Mouse (Mus musculus) heart, embryonic 14.5 days (tissue): ENCODE measurements around the gene Slc38a10. TPM values are rescaled to one million over a fixed set of nuclear protein-coding genes. Genes with fewer than 3 reads are reported as not detected.
A peak's percentile ranks its signal among the peaks of the same experiment; 100 is the strongest.

Experiments used
- ATAC-seq: fragments of 200-750 bp; cut with Nextera tagmentation; 2 replicates; pipeline ENCODE4 v1.8.0; 2017; ENCODE audit warnings: low read depth, moderate TSS enrichment; ENCODE audit not compliant: insufficient number of reproducible peaks, insufficient read depth, low FRiP score
- H3K27ac ChIP-seq, 2 experiments: fragments of 200-500 bp in 1 of 2; fragments of 300-500 bp in 1 of 2; sonication (generic) in 1 of 2; replicated peaks in 1 of 2; 2 replicates each; pipeline ENCODE4 v1.5.1; 2012 to 2014; ENCODE audit warnings: low read depth in 2 of 2, low read length in 2 of 2, control low read depth in 1 of 2, mild to moderate bottlenecking in 1 of 2, mixed read lengths in 1 of 2; ENCODE audit not compliant: control insufficient read depth in 1 of 2, insufficient read depth in 1 of 2
- H3K27me3 ChIP-seq: fragments of 300-500 bp; sonication (generic); 2 replicates; pipeline ENCODE4 v1.6.1; 2014; ENCODE audit warnings: mild to moderate bottlenecking, low read length, control low read depth; ENCODE audit not compliant: control insufficient read depth, insufficient read depth
- H3K36me3 ChIP-seq: fragments of 300-500 bp; sonication (generic); 2 replicates; pipeline ENCODE4 v1.6.1; 2014; ENCODE audit warnings: mild to moderate bottlenecking, control low read depth, low read length, mixed read lengths; ENCODE audit not compliant: control insufficient read depth, insufficient read depth
- H3K4me1 ChIP-seq, 2 experiments: fragments of 200-500 bp in 1 of 2; fragments of 300-500 bp in 1 of 2; sonication (generic) in 1 of 2; 2 replicates each; pipeline ENCODE4 v1.6.1; 2012 to 2014; ENCODE audit warnings: low read length in 2 of 2, control low read depth in 1 of 2, mixed read lengths in 1 of 2; ENCODE audit not compliant: control insufficient read depth in 2 of 2, insufficient read depth in 2 of 2
- H3K4me2 ChIP-seq: fragments of 300-500 bp; sonication (generic); 2 replicates; pipeline ENCODE4 v1.6.1; 2014; ENCODE audit warnings: mild to moderate bottlenecking, low read length
- H3K4me3 ChIP-seq, 2 experiments: fragments of 200-500 bp in 1 of 2; fragments of 300-500 bp in 1 of 2; sonication (generic) in 1 of 2; 2 replicates each; pipeline ENCODE4 v1.5.1; 2012 to 2014; ENCODE audit warnings: low read length in 2 of 2, mild to moderate bottlenecking in 2 of 2, control low read depth in 1 of 2, low read depth in 1 of 2, moderate library complexity in 1 of 2; ENCODE audit not compliant: control insufficient read depth in 1 of 2, insufficient read depth in 1 of 2
- H3K9ac ChIP-seq: fragments of 300-500 bp; sonication (generic); 2 replicates; pipeline ENCODE4 v1.6.1; 2014; ENCODE audit warnings: mild to moderate bottlenecking, low read length
- H3K9me3 ChIP-seq: fragments of 300-500 bp; sonication (generic); 2 replicates; pipeline ENCODE4 v1.6.1; 2016; ENCODE audit warnings: low read length, control low read depth; ENCODE audit not compliant: control insufficient read depth
- WGBS: fragments of 180-500 bp; shearing (Covaris S2); extraction: QIAGEN DNeasy Blood & Tissue Kit; methylation state at CpG from one replicate; pipeline ENCODE4 v1.1.7; 2014; 5-methylcytosine and 5-hydroxymethylcytosine counted together
- polyA plus RNA-seq: library from polyadenylated mRNA; unstranded; fragments of >200 nt; fragmentation: Nextera tagmentation; extraction: Ambion mirVana; gene quantifications from 2 replicates; pipeline ENCODE4 v1.2.1, GENCODE M21; 2014

Slc38a10 gene
- polyA plus RNA-seq, 1 experiment from 2014 or later, result 74.1 TPM

DNA sequence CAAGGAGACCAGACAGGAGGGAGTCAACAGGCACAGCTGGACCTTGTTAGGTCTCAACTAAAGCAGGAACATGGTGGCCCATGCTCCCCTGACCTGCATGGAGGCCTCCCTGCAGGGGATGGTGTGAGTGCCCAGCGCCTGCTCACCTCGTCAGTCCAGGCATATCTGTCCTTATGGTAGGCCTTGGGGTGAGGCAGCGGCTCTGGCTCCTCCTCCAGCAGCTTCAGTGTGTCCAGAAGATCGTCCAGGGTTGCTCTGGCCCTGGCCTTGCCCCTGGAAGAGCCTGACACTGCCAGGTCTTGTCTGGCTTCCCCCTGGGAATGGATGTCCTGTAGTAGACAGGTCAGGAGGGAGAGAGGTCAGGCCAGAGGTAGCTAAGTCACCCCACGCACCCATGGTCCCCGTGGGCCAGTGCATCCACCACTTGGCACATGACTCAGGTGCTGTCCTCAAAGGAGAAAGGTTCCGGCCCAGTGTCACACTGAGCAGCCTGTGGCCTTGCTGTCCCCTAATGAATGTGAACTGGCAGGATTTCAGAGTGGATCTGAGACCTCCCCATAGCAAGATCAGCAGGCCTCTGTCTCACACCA lies 79.3 kb downstream of the Slc38a10 start:
- WGBS, result 92% methylated on average over 7 of the region's 7 CpGs
- no peak overlapping the region for H3K27ac ChIP-seq
- no peaks in the 10 kb centered on the region for H3K4me1 ChIP-seq
- no peaks in the 10 kb centered on the region for H3K9me3 ChIP-seq
- H3K4me2 ChIP-seq, result no peak overlapping the region
- ATAC-seq, result no peak
- H3K4me3 ChIP-seq, result no peak overlapping the region
- no peak overlapping the region for H3K9ac ChIP-seq
- H3K36me3 ChIP-seq, result peaks cover 93% of the 10 kb centered on the region
- no peaks in the 10 kb centered on the region for H3K27me3 ChIP-seq

DNA sequence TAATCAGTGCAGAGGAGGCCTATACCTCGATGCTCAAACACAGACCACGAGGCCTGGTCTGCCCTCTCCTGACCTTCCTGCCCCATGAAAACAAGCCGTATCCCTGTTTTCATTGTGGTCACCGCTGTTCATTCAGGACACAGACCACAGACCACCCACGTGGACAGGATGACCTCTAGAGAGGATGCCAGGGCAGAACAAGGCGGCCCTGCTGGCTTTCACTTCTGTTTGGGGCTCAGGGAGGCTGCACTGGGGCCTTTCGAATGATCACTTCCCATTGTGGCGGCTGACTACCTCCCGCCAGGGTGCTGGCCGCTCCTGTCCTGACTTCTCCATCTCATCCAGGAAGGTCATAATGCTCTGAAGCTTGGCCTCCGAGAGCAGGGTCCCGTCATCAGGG lies 80.1 kb downstream of the Slc38a10 start:
- no peak for ATAC-seq
- Histone ChIP-seq H3K9me3 (no peaks in the 10 kb centered on the region), H3K9ac (no peak overlapping the region), H3K4me1 (0 out of 4 replicates have a peak, but pooled peaks cover 0 to under 1% of the 10 kb centered on the region in 2 experiments), H3K27me3 (no peaks in the 10 kb centered on the region), H3K4me2 (no peak overlapping the region), H3K4me3 (no peak overlapping the region), H3K36me3 (peaks cover 86% of the 10 kb centered on the region), H3K27ac (no peak overlapping the region)
- 77% methylated on average over 12 of the region's 12 CpGs for WGBS

- no peak overlapping the region for H3K9ac ChIP-seq
- WGBS, result 90% methylated on average over 27 of the region's 27 CpGs
- H3K4me3 ChIP-seq, result no peak overlapping the region
- H3K27ac ChIP-seq, result no peak overlapping the region
- peaks cover 3 to 6% of the 10 kb centered on the region in 2 experiments; a peak in 1 of 4 replicates for H3K4me1 ChIP-seq
- peaks cover 79% of the 10 kb centered on the region for H3K36me3 ChIP-seq
- H3K9me3 ChIP-seq, result no peaks in the 10 kb centered on the region
- ATAC-seq, result no peak
- no peak overlapping the region for H3K4me2 ChIP-seq
- no peaks in the 10 kb centered on the region for H3K27me3 ChIP-seq
Measured at GRCm38 (mm10) chr11:120070286-120070930, 80.7 kb downstream of the Slc38a10 start.

DNA sequence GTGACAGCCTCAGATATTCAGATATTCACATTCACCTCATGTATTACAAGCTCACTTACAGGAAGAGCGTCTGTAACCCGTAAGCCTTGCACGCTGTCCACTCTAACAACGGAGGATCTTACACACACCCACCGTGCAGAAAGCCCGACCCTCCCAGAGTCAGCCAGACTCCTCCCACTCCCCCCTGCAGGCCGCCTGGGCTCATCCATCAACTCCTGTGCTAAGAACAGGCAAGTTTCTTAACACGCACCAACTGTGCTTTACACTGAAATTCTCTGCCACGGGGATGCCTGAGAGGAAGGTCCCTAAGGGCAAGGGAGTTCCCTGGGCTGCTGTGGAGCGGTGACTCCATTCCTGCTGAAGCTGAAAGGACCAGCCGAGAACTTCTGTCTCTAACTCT lies 81.9 kb downstream of the Slc38a10 start:
- WGBS, result 42% methylated on average over 11 of the region's 11 CpGs
- Histone ChIP-seq H3K36me3 (peaks cover 74% of the 10 kb centered on the region), H3K4me2 (no peak overlapping the region), H3K4me3 (no peak overlapping the region), H3K4me1 (peaks cover 5 to 6% of the 10 kb centered on the region in 2 experiments; a peak in 1 of 4 replicates), H3K9ac (no peak overlapping the region), H3K27me3 (no peaks in the 10 kb centered on the region), H3K9me3 (no peaks in the 10 kb centered on the region), H3K27ac (no peak overlapping the region)
- no peak for ATAC-seq

- H3K27me3 ChIP-seq, result no peaks in the 10 kb centered on the region
- no peak overlapping the region for H3K4me2 ChIP-seq
- H3K4me1 ChIP-seq, result peaks cover 5 to 6% of the 10 kb centered on the region in 2 experiments; a peak in 1 of 4 replicates
- H3K9ac ChIP-seq, result no peak overlapping the region
- peaks cover 73% of the 10 kb centered on the region for H3K36me3 ChIP-seq
- 67% methylated on average over 17 of the region's 17 CpGs for WGBS
- H3K9me3 ChIP-seq, result no peaks in the 10 kb centered on the region
- H3K4me3 ChIP-seq, result no peak overlapping the region
- ATAC-seq, result no peak
- H3K27ac ChIP-seq, result no peak overlapping the region
Measured at GRCm38 (mm10) chr11:120067834-120068233, 83.3 kb downstream of the Slc38a10 start.

DNA sequence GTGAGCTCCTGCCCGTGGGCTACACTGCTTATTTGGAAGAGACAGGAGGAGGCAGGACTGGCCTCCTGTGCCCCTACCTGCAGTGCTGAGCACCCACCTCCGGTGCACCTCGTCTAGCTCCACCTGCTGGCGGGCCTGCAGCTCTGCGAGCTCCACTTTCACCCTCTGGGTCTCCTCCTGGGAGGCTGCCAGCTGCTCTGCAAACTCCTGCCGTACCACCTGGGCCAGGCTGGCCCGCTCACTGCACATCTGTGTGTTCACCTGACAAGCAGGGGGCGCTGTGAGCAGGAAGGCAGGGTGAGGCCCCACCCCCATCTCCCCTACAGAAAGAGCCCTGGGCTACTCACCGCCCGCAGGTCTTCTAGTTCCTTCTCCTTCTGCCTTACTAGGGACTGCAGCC lies 85.9 kb downstream of the Slc38a10 start:
- Histone ChIP-seq H3K9me3 (no peaks in the 10 kb centered on the region), H3K4me2 (peak overlapping the region; percentile 44), H3K4me1 (peaks cover 5 to 6% of the 10 kb centered on the region in 2 experiments; a peak in 1 of 4 replicates), H3K4me3 (no peak overlapping the region), H3K9ac (peak overlapping the region; percentile 28; the same call in 1 of the 2 replicates), H3K36me3 (peaks cover 48% of the 10 kb centered on the region), H3K27ac (0 out of 4 replicates have a peak overlapping the region, but pooled peaks of 1 of the 2 experiments have one; percentile 41), H3K27me3 (no peaks in the 10 kb centered on the region)
- no peak for ATAC-seq
- 30% methylated on average over 10 of the region's 10 CpGs for WGBS

DNA sequence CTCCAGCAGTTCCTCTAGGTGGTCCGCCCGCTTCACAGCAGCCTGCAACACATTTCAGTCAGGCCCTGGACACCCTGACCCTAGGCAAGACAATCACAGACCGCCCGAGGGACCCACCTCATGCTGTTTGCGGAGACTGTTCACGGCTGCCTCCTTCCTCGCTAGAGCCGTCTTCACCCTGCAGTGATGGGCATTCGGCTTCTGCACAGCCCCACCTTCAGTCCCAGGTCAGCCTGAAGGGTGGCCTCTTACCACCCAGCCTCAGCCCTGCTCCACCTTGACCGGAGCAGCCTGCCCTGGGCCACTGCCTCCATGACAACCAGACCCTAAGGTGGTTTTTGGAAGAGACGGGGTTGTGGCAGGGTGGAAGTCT lies 86.5 kb downstream of the Slc38a10 start:
- Histone ChIP-seq H3K36me3 (peaks cover 41% of the 10 kb centered on the region), H3K9me3 (no peaks in the 10 kb centered on the region), H3K9ac (no peak overlapping the region), H3K27me3 (no peaks in the 10 kb centered on the region), H3K4me2 (no peak overlapping the region), H3K27ac (no peak overlapping the region), H3K4me3 (no peak overlapping the region), H3K4me1 (peaks cover 5 to 6% of the 10 kb centered on the region in 2 experiments; a peak in 1 of 4 replicates)
- WGBS, result 93% methylated on average over 11 of the region's 11 CpGs
- peak; percentile 11; the same call in 1 of the 2 replicates for ATAC-seq
